Mouse (Mus musculus): ENCODE measurements around the gene H2-Q10.

The H2-Q10 gene

GRCm38 (mm10) chr17:35515911-35516640 lies 46.2 kb downstream of the H2-Q10 start:
- no peak for DNase-seq (ENCODE audit: low spot score)

DNA sequence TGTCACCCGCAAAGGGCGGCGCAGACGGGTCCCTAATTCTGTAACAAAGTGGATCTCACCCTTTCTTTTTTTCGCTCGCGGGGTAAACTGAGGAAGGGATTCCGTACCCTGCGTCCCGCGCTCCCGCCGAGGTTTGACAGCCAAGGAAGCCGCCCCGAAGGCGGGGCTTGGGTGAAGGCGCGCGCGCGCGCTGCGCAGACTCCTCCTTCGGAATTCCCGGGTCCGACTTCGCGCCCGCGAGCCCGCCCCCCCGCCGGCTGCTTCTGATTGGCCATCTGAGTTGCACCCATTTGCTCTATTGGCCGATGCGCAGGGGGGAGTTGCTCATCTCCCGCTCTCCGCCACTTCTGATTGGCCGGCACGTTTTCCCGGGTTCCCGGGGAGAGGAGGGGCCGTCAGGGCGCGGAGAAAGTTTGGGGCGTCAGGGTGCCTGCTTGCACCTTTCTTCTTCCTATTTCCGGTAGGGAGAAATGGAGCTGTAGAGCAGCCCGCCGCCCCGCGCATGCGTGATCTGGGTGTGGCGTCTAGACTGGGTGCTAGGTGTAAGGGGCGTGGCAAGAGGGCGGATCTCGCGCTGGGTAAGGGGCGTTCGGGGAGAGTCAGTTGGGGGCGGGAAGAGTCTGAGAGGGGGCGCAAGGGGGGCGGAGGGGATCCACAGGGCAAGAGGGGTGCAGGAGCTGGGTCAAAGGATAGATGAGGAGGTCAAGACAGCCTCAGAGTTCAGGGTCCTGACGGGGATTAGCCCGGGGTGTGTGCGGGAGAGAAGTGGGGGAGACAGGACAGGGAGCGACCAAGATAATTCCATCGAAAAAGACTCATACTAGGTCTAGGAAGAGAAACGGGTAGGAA lies 47.0 kb downstream of the H2-Q10 start, which contains the start of the genes Tcf19 and Cchcr1:
TSS of gene Tcf19 (minus strand) at position 173 of the 849 bp plus-strand sequence.
TSS of gene Cchcr1 (plus strand) at position 449 of the 849 bp plus-strand sequence.
- peak; percentile 87 for DNase-seq (ENCODE audit: low spot score)

DNA sequence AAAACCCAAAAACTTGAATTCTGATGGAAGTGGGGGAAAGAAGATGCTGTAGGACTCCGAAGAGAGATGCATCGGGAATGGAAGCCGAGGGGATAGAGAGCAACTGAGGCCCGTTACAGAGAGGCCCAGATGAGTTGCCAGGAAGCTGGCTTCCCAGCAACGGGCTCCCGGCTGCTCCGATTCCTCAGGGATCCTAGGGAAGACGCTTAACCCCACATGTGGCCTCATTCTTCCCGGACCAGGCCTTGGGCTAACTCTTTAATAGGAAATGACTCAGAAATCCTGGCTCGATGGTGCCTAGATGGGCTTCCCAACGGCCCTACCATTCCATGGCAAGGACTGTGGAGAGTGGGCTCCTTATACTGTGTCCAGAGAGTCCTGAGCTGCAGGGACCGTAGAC lies 47.6 kb downstream of the H2-Q10 start:
- no peak for DNase-seq (ENCODE audit: low spot score)
